Mouse (Mus musculus): ENCODE measurements around the gene Dhx35. TPM values are rescaled to one million over a fixed set of nuclear protein-coding genes. Genes with fewer than 3 reads are reported as not detected.

Dhx35 gene
- 7.0 and 7.5 TPM in 2 replicates for polyA plus RNA-seq (2015; fragmentation: Nextera tagmentation; extraction: Ambion mirVana)

GRCm38 (mm10) chr2:158794494-158795004 is at the start of gene Dhx35:
TSS of gene Dhx35 (plus strand) at chr2:158794807.
- Histone ChIP-seq H3K9me3 (ENCODE audit: control insufficient read depth) (no peaks in the 10 kb centered on the region), H3K27me3 (replicated peaks; ENCODE audit: control insufficient read depth, insufficient read depth, low read length) (no peaks in the 10 kb centered on the region), H3K27ac (ENCODE audit: low read depth, low read length) (peak within 1 kb of the TSS; percentile 80), H3K4me1 (replicated peaks; ENCODE audit: control insufficient read depth, insufficient read depth, low read length) (no peaks in the 10 kb centered on the region), H3K9ac (ENCODE audit: low read depth, low read length) (peak within 1 kb of the TSS; percentile 69), H3K36me3 (ENCODE audit: control insufficient read depth, insufficient read depth) (no peaks in the 10 kb centered on the region), H3K4me3 (ENCODE audit: low read depth, low read length) (peak within 1 kb of the TSS; percentile 81), H3K4me2 (replicated peaks; ENCODE audit: low read depth) (peak within 1 kb of the TSS; percentile 88)
- ATAC-seq = peak; percentile 98
- no peak for TF ChIP-seq CTCF (IDR thresholded peaks at IDR 0.05; ENCODE audit: low read depth)
- WGBS = 0% methylated on average over 32 of the region's 33 CpGs

GRCm38 (mm10) chr2:158745049-158745482 is 49.5 kb upstream of the Dhx35 start:
- WGBS = 19% methylated on average over 2 of the region's 2 CpGs
- Histone ChIP-seq H3K9me3 (ENCODE audit: control insufficient read depth) (no peaks in the 10 kb centered on the region), H3K9ac (ENCODE audit: low read depth, low read length) (no peak overlapping the region), H3K36me3 (ENCODE audit: control insufficient read depth, insufficient read depth) (no peaks in the 10 kb centered on the region), H3K4me3 (ENCODE audit: low read depth, low read length) (no peak overlapping the region), H3K4me2 (replicated peaks; ENCODE audit: low read depth) (no peak overlapping the region), H3K27me3 (replicated peaks; ENCODE audit: control insufficient read depth, insufficient read depth, low read length) (no peaks in the 10 kb centered on the region), H3K27ac (ENCODE audit: low read depth, low read length) (no peak overlapping the region), H3K4me1 (replicated peaks; ENCODE audit: control insufficient read depth, insufficient read depth, low read length) (no peaks in the 10 kb centered on the region)
- ATAC-seq = no peak
- peak; percentile 86 for TF ChIP-seq CTCF (IDR thresholded peaks at IDR 0.05; ENCODE audit: low read depth)

- no peak overlapping the region for H3K27ac ChIP-seq (ENCODE audit: low read depth, low read length)
- 48% methylated on average over 11 of the region's 11 CpGs for WGBS
- H3K4me3 ChIP-seq (ENCODE audit: low read depth, low read length) = no peak overlapping the region
Measured at GRCm38 (mm10) chr2:158746164-158746563, 48.4 kb upstream of the Dhx35 start.

GRCm38 (mm10) chr2:158749366-158749765 is 45.2 kb upstream of the Dhx35 start:
- Histone ChIP-seq H3K4me3 (ENCODE audit: low read depth, low read length) (no peak overlapping the region), H3K4me1 (replicated peaks; ENCODE audit: control insufficient read depth, insufficient read depth, low read length) (no peaks in the 10 kb centered on the region), H3K4me2 (replicated peaks; ENCODE audit: low read depth) (no peak overlapping the region), H3K9ac (ENCODE audit: low read depth, low read length) (no peak overlapping the region), H3K9me3 (ENCODE audit: control insufficient read depth) (no peaks in the 10 kb centered on the region), H3K27me3 (replicated peaks; ENCODE audit: control insufficient read depth, insufficient read depth, low read length) (no peaks in the 10 kb centered on the region), H3K27ac (ENCODE audit: low read depth, low read length) (no peak overlapping the region), H3K36me3 (ENCODE audit: control insufficient read depth, insufficient read depth) (no peaks in the 10 kb centered on the region)
- WGBS = 93% methylated on average over 9 of the region's 9 CpGs
- ATAC-seq = no peak
- no peak for TF ChIP-seq CTCF (IDR thresholded peaks at IDR 0.05; ENCODE audit: low read depth)

More at GRCm38 (mm10) chr2:158746164-158746563, 48.4 kb upstream of the Dhx35 start:
- Histone ChIP-seq H3K9ac (ENCODE audit: low read depth, low read length) (no peak overlapping the region), H3K27me3 (replicated peaks; ENCODE audit: control insufficient read depth, insufficient read depth, low read length) (no peaks in the 10 kb centered on the region), H3K36me3 (ENCODE audit: control insufficient read depth, insufficient read depth) (no peaks in the 10 kb centered on the region), H3K4me1 (replicated peaks; ENCODE audit: control insufficient read depth, insufficient read depth, low read length) (no peaks in the 10 kb centered on the region), H3K4me2 (replicated peaks; ENCODE audit: low read depth) (no peak overlapping the region), H3K9me3 (ENCODE audit: control insufficient read depth) (no peaks in the 10 kb centered on the region)
- no peak for TF ChIP-seq CTCF (IDR thresholded peaks at IDR 0.05; ENCODE audit: low read depth)
- ATAC-seq = no peak

GRCm38 (mm10) chr2:158760231-158760630 is 34.4 kb upstream of the Dhx35 start:
- Histone ChIP-seq H3K36me3 (ENCODE audit: control insufficient read depth, insufficient read depth) (no peaks in the 10 kb centered on the region), H3K4me3 (ENCODE audit: low read depth, low read length) (no peak overlapping the region)

GRCm38 (mm10) chr2:158762339-158762738 is 32.3 kb upstream of the Dhx35 start:
- no peak for TF ChIP-seq CTCF (IDR thresholded peaks at IDR 0.05; ENCODE audit: low read depth)
- 55% methylated on average over 5 of the region's 5 CpGs for WGBS
- Histone ChIP-seq H3K4me3 (ENCODE audit: low read depth, low read length) (no peak overlapping the region), H3K9me3 (ENCODE audit: control insufficient read depth) (no peaks in the 10 kb centered on the region), H3K36me3 (ENCODE audit: control insufficient read depth, insufficient read depth) (no peaks in the 10 kb centered on the region), H3K27ac (ENCODE audit: low read depth, low read length) (no peak overlapping the region), H3K27me3 (replicated peaks; ENCODE audit: control insufficient read depth, insufficient read depth, low read length) (no peaks in the 10 kb centered on the region), H3K9ac (ENCODE audit: low read depth, low read length) (no peak overlapping the region), H3K4me1 (replicated peaks; ENCODE audit: control insufficient read depth, insufficient read depth, low read length) (peaks cover 3% of the 10 kb centered on the region; the same call in 1 of the 2 replicates), H3K4me2 (replicated peaks; ENCODE audit: low read depth) (no peak overlapping the region)
- 0 out of 2 replicates have a peak, but pooled peaks have one; percentile 37 for ATAC-seq

More at GRCm38 (mm10) chr2:158760231-158760630, 34.4 kb upstream of the Dhx35 start:
- no peak for TF ChIP-seq CTCF (IDR thresholded peaks at IDR 0.05; ENCODE audit: low read depth)
- H3K4me2 ChIP-seq (replicated peaks; ENCODE audit: low read depth) = no peak overlapping the region
- H3K27me3 ChIP-seq (replicated peaks; ENCODE audit: control insufficient read depth, insufficient read depth, low read length) = no peaks in the 10 kb centered on the region
- no peaks in the 10 kb centered on the region for H3K9me3 ChIP-seq (ENCODE audit: control insufficient read depth)
- WGBS = 80% methylated on average over 2 of the region's 2 CpGs
- no peak overlapping the region for H3K27ac ChIP-seq (ENCODE audit: low read depth, low read length)
- no peak overlapping the region for H3K9ac ChIP-seq (ENCODE audit: low read depth, low read length)
- peaks cover 3% of the 10 kb centered on the region; the same call in 1 of the 2 replicates for H3K4me1 ChIP-seq (replicated peaks; ENCODE audit: control insufficient read depth, insufficient read depth, low read length)
- no peak for ATAC-seq
